Mouse (Mus musculus) bone marrow macrophage, adult 2 months (primary cell): Measurements from ENCODE around the gene Lysmd2.

Experiments
- CTCF ChIP-seq: IDR thresholded peaks from 2 replicates; pipeline ENCODE4 v1.5.1; 2012; ENCODE audit warnings: low read depth, mild to moderate bottlenecking, low read length, moderate library complexity
- POLR2A ChIP-seq: IDR thresholded peaks from 2 replicates; pipeline ENCODE4 v1.6.1; 2012; ENCODE audit warnings: mild to moderate bottlenecking, low read depth, low read length, borderline replicate concordance

GRCm38 (mm10) chr9:75607496-75607895 lies 18.0 kb upstream of the Lysmd2 start:
- no peak for TF ChIP-seq POLR2A
- TF ChIP-seq CTCF, result no peak
